Mouse (Mus musculus): ENCODE measurements around the gene Phf24.
A peak's percentile ranks its signal among the peaks of the same experiment; 100 is the strongest.
"Not testable (repeated sequence)": the region's sequence is repeated elsewhere in the genome, so short reads cannot be mapped to it uniquely, and the experiment has no call there.

The Phf24 gene

DNA sequence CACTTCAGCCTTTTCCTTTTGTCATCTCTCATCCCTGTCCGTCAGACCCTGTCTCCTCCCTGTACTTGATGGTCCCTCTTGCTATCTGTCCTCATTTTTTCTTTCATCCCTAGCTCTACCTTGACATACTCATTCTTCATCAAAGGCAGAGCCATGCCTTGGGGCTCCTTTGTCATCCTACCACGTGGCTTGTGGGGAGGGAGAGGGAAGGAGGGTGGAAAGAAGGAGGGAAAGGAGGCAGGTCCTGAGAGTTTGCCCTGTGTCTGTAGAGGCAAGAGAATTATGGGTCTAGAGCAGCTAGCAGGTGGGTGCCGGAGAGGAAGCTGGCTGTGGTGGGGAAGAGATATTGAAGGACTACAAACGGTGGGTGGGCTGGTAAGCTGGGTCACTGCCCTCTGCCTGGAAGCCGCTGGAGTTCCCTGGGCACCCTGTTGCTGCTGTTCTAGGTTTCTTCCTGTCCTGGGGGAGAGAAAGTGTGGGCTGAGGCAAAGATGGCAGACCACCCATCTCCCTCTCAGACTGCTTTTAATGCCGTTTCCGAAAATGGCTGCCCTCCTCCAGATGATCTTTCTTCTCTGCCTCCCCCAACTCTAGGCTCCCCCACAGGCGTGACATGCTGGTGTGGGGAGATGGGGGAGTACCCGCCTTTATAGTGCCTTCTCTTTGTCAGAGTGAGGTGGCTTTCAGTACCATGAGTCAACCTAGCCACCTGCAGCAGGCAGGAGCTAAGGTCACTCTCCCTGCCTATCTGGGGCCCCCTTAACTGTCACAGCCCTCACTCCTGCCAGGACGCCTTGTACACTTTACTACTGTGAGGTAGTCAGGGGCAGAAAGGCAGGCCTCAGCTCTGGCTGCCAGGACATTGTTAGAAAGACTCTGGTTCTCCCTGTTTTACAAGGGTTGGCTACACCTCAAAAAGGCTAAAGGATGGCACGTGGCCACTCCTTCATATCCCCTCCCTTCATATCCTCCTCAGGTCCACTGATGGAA, 35.0 kb downstream of the Phf24 start:
- DNase-seq, result no peak

DNA sequence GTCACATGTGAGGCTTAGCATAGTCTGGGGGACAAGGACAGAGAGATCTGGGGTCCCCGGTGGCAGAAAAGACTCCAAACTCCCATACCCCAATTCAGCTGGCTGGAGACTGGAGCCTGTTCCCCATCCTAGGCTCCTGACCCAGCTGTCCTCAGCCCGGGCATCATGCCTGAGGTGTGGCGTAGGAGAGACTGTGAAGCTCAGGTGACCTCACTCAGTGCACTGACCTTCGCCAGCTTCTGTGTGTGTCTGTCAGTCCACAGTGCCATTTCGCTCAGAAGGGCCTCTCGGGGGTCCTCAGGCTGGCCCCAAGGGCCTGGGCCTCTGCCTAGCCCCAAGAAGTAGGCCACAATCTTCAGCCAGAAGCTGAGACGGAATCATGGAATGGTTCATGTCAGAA, 36.1 kb downstream of the Phf24 start:
- DNase-seq, result no peak

DNA sequence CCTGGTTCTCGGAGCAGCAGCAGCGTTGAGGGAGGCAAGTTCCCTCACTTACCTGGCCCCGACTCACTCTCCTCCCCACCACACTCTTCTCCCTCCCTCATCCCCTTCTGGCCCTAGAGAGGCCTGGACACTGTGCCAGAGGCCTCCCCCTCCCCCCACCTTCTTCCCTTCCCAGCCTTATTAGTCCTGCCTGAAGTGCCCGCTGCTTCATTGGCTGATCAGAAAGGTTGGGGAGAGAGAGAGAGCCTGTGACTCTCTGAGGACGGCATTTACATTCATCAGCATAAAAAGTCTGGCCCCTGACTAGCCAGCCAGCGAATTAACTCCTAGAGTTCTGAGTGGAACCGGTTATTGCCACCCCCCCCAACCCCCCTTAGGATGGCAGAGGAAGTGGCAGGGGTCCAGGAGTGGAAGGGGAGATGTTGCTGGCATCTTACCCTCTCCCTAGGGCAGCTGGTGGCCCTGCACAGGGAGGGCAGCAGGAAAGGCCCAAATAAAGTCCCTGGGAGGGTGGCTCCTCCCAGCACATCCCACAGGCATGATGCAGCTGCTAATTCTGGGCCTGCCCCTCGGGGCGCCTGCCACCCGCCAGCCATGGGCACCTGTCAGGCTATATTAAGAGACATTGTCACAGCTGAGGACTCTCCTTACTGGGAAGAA, 37.1 kb downstream of the Phf24 start:
- peak; percentile 18 to 45 for DNase-seq

GRCm38 (mm10) chr4:42954297-42954696, 37.8 kb downstream of the Phf24 start:
- peak; percentile 87 to 88 for DNase-seq

DNA sequence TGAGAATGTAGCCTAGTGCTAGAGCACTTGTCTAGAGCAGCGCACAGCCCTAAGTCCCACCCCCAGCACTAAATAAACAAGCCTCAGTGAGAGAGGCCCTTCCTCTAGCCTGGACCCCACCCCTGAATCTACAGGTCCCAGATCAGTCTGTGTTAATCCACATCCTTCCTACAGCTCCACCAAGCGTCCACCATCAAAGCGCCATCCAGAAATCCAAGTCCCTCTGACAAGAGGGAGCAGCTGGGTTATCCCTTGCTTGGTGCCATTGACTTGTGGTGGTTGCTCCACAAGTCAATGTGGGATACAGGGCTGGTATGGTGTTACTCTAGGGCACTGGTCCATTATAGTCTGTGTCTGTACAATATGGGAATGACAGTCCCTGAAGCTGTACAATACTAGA, 38.7 kb downstream of the Phf24 start:
- no peak for DNase-seq

- DNase-seq, result no peak
These were observed 40.1 kb downstream of the Phf24 start for GRCm38 (mm10) chr4:42956581-42956980.

DNA sequence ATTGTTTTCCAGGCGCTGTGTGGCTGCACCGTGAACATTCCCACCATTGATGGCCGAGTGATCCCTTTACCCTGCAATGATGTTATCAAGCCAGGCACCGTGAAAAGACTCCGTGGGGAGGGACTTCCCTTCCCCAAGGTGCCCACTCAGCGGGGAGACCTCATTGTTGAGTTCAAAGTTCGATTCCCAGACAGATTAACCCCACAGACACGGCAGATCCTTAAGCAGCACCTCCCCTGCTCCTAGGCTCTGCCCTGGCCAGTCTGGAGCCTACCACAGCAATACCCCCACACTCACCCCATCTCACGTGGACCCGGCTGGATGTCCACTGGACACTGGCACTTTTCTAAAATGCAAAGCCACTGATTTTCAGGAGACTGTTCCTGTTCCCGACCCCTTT, 40.8 kb downstream of the Phf24 start:
- DNase-seq, result no peak

- no peak for DNase-seq
These were observed 41.5 kb downstream of the Phf24 start for GRCm38 (mm10) chr4:42957979-42958378.

GRCm38 (mm10) chr4:42958942-42959341, 42.5 kb downstream of the Phf24 start:
- DNase-seq, result no peak

DNA sequence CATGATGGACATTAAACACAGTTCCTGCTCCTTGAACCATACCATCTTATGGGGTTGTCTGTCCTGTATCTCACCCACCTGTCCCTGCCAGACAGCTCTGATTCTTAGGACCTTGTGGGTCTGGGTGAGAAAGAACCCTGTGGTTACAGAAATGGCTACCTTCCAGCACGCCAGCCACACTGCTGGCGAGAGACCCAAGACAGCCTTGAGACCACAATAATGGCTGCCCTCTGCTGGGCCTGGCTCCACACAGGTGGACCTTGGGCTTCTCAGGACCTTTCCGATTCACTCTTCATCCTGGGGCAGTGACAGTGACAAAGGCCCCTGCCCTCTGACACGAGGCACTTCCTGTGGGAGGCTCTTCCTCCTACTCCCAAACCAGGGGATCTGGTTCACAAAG, 42.9 kb downstream of the Phf24 start:
- no peak for DNase-seq

GRCm38 (mm10) chr4:42961592-42961991, 45.1 kb downstream of the Phf24 start:
- DNase-seq, result peak; percentile 74 to 77

GRCm38 (mm10) chr4:42963480-42963879, 47.0 kb downstream of the Phf24 start:
- peak; percentile 28 to 30 for DNase-seq

DNA sequence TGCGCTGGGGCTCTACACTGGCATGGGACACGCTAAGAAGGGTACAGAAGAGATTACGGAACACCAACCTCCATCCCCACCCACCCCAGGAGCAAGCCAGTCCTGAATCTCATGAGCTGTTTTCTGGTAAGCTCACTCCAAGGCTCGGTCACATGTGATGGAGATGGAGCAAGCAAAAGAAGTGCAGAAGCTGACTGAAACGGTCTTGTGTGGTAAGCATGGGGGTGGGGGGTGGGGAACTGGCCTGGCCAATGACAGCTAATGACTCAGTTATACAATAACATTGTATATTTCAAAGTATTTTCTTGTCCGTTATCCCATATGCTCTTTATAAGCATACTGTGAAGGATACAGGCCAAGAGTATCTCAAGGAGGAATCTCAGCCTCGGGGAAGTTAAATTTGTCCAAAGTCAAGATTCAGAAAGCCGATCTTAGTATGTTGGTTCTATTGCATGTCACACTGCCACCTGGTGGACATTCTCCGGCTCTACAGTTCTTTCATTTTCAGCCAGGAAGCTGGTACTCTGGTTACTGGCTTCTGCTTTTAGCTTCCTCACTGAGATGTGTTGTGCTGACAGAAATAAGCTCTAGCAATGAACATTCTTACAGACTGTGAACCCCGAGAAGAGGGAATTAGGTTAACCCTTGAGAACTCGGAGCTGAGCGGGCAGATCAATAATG, 48.7 kb downstream of the Phf24 start:
- DNase-seq, result peak; percentile 46 to 59

DNA sequence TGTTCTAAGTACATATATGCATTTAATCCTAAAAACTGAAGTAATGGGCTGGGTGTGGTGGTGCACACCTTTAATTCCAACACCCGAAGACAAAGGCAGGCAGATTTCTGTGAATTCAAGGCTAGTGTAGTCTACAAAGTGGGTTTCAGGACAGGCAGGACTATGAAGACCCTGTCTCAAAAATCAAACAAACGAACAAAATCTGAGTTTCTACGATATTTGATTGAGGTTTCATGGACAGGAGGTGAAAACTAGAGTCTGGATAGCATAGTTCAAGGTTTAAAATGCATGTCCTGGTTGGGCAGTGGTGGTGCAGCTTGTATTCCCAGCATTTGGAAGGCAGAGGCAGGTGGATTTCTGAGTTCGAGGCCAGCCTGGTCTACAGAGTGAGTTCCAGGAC, 52.8 kb downstream of the Phf24 start, which contains the start of gene 1700022I11Rik:
1700022I11Rik (plus strand) TSS at position 301 of the 400 bp plus-strand sequence.
- DNase-seq, result no peak

- DNase-seq, result no peak
These were observed 56.5 kb downstream of the Phf24 start for GRCm38 (mm10) chr4:42972952-42973351.

DNA sequence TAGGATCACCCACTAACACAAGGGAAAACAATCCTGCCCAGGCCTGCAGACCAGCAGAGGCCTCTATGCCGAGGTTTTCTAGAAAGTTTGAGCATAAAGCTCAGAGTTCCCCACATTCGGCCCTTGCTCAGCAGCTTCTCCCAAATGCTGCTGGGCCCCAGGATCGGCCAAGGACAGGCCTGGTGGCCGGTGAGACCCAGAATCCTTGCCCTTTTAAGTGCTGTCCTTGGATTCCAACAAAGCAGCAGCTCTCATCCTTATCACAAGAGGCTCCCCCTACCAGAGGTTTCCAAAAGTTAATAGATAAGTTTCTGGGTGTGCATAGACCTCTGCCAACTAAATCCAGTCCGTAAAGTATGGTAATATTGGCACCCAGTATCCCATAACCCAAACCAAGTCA, 57.4 kb downstream of the Phf24 start:
- DNase-seq, result no peak

DNA sequence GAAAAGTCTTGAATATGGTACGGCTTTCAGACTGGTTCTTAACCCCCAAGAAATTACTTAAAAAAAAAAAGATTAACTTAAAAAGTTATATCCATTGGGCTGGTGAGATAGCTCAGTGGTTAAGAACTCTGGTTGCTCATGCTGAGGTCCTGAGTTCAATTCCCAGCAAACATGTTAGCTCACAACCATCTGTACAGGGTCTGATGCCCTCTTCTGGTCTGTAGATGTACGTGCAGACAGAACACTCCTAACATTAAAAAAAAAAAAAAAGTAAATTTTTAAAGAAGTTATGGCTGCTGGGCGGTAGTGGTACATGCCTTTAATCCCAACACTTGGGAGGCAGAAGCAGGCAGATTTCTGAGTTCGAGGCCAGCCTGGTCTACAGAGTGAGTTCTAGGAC, 61.6 kb downstream of the Phf24 start:
- DNase-seq, result no peak

- not testable (repeated sequence) for DNase-seq
These were observed 64.0 kb downstream of the Phf24 start for GRCm38 (mm10) chr4:42980467-42980866.

DNA sequence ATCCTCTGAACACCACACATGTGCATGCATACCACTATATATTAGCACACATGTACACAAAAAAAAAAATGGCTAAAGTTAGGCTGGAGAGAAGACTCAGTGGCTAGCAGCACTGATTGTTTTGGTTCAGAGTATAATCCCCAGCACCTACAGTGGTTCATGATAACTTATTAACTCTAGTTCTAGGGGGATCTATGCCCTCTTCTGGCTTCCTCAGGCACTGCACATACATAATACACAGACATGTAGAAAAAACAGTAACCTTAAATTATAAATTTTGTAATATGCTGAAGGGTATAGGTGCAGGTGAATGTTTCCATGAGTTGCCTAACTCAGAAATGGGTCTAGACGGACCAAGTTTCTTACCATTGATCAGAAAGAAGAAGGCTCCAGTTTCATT, 71.8 kb downstream of the Phf24 start:
- peak in 1 of 2 experiments; percentile 14 for DNase-seq
